Mouse (Mus musculus): ENCODE results near the gene Nsf.

DNA sequence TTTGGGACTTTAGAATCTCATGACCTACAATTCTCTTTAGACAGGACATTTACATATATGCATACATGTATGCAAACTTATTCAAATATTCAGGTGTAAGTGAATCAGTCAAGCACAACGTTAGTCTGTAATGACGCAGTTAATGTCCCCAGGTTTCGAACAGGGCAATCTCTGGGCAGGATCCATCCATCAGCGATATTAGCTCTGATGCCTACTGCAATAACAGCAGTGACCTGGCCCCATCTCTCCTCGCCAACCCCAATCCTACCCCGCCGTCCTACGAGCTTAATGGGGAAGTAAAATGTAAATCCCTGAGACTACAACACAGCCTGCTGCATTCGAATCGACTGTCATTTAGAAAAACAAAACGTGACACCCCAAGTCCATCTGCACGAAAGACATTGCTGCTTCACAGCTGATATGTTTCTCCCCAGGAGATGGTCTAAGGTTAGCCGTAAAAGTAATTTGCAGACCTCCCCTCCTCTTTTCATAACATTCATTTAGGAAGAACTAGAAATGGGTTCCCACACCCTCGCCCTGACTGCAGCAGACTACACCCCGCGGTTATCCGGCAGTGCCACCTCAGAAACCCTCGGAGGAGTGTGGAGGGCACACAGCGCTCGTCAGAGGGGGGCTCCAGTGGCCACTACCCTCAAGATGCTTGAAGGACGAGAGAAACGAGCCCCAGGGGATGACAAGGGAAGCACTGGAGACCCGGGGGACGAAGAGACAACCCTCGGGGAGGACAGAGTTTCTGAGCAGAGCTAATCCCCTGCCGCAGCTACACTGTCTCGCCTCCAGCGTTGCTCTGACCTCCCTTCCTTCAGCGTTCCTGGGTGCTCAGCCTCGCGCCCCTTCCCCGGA, 592 bp downstream of the Nsf start:
- TF ChIP-seq CTCF (IDR thresholded peaks at IDR 0.05; ENCODE audit: borderline replicate concordance, extremely low read depth, insufficient read depth, insufficient read length): no peak
- TF ChIP-seq POLR2A (IDR thresholded peaks at IDR 0.05; ENCODE audit: borderline replicate concordance, extremely low read depth, insufficient read depth, insufficient read length, poor library complexity, severe bottlenecking): no peak

Measured in brain, embryonic 14.5 days (tissue).